Mouse (Mus musculus): ENCODE data around the gene Crat.

DNA sequence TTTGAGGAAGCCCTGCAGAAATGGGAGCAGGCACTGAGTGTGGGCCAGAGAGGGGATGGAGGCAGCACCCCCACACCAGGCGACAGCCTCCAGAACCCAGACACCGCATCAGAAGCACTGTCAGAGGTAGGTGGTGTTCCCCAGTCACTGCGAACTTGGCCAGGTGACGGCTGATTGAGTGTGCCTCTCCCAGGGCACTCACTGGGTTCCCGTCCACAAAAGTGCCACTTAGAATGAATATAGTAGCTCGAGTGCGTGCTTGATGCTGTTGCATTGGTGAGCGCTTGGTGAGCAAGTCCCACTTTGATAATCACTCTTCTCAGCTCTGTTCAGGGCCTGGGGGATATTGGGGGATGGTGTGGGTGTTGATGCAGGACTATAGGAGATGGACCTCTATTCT lies 44.1 kb downstream of the Crat start:
- TF ChIP-seq CTCF (IDR thresholded peaks at IDR 0.05; ENCODE audit: low read depth, low read length) (no peak), POLR2A (IDR thresholded peaks at IDR 0.05; ENCODE audit: extremely low read depth, insufficient read depth, low read length) (no peak)
